Mouse (Mus musculus) macrophage (primary cell): ENCODE measurements at regions not wholly inside any gene's neighbourhood (a gene's known extent, or its start where the extent isn't known, plus 50 kb on each side); places are given as distances from the start of the nearest gene placed in this dataset.
"Not testable (repeated sequence)": the region's sequence is repeated elsewhere in the genome, so short reads cannot be mapped to it uniquely, and the experiment has no call there.

Experiments used
- H3K27ac ChIP-seq: fragments of 350-480 bp; formaldehyde crosslinking; 2 replicates; pipeline ENCODE4 v1.9.0; 2021
- H3K36me3 ChIP-seq: fragments of 350-480 bp; formaldehyde crosslinking; 2 replicates; pipeline ENCODE4 v1.9.0; 2021; ENCODE audit errors: inconsistent target
- H3K4me3 ChIP-seq: fragments of 350-480 bp; formaldehyde crosslinking; 2 replicates; pipeline ENCODE4 v1.9.0; 2021; ENCODE audit errors: inconsistent target
- H3K79me2 ChIP-seq: fragments of 350-480 bp; formaldehyde crosslinking; 2 replicates; pipeline ENCODE4 v1.9.0; 2021; ENCODE audit errors: inconsistent target
- WGBS: methylation state at CpG from one replicate; pipeline ENCODE4 v1.1.7; 2026; ENCODE audit warnings: inconsistent platforms; ENCODE audit not compliant: missing documents; 5-methylcytosine and 5-hydroxymethylcytosine counted together

DNA sequence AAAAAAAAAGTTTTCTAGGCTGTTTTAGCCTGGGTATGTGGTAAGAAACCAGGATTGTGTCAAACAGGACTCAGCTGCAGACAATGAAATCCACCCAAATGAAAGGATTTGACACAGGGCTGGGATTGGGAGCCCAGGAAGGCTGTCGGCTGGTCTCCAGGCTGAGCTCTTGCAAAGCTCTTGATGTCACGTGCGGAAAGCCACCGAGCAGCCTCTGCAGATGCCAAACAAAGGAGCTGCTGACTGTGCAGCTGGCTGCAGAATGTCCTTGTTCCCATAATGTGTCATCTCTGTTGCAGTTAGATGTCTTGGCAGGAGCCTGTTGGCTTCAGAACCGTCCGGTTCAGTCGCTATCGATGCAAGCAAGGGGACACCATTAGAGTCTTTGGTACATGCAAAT, 56.1 kb downstream of the Bbs10 start:
- 92% methylated on average over 8 of the region's 8 CpGs for WGBS

DNA sequence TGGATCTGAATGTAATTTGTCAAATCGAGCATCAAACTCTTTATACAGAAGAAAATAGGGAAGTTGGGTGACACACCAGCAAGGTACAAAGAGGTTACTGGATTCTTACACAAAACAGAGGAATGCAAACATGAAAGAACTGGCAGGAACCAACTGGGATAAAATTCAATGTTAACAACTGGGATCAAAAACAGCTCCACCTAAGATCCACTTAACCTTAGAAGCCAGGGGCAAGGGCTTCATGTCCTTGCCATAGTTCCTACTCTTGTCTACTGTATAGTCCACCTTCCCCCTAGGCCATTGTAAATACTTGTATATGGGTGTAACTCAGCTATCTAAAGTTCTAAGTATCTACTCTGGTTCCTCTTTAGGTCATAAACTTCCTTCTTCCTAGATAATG, 59.9 kb downstream of the Bbs10 start:
- not testable (repeated sequence) for H3K4me3 ChIP-seq, H3K36me3 ChIP-seq, H3K79me2 ChIP-seq, H3K27ac ChIP-seq
- no CpG with 5 or more reads among the region's 1 CpGs for WGBS

More for the DNA sequence above, 56.1 kb downstream of the Bbs10 start:
- Histone ChIP-seq H3K36me3 (no peaks in the 10 kb centered on the region), H3K27ac (no peak overlapping the region), H3K4me3 (no peak overlapping the region), H3K79me2 (no peaks in the 10 kb centered on the region)

DNA sequence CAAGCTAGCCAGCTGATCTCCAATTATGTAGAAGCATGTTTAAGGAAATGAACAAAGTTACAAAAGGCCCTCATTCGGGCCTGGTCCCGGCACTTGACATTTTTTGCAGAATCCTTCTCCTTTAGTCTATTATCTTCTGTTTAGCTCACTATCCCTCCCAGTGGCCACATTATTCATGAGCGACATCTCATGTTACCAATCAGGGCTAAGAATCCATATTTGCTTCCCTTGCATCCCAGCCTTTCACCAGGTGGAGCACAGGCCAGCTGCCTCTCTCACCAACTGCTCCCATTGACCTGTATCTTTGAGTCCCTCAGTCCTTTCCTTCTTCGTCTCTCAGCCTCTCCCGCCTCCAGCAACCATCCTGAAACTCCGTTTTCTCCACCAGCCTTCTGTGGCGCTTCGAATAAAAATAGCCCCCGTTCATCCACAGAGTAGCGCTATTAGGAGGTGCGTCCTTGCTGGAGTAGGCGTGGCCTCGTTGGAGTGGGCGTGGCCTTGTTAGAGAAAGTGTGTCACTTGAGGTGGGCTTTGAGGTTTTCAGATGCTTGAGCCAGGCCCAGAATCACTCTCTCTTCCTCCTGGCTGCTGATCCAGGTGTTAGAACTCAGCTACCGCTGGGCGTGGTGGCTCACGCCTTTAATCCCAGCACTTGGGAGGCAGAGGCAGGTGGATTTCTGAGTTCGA, 63.4 kb downstream of the Bbs10 start:
- Histone ChIP-seq H3K27ac (no peak overlapping the region), H3K79me2 (no peaks in the 10 kb centered on the region), H3K36me3 (no peaks in the 10 kb centered on the region), H3K4me3 (no peak overlapping the region)
- WGBS, result 97% methylated on average over 17 of the region's 18 CpGs

DNA sequence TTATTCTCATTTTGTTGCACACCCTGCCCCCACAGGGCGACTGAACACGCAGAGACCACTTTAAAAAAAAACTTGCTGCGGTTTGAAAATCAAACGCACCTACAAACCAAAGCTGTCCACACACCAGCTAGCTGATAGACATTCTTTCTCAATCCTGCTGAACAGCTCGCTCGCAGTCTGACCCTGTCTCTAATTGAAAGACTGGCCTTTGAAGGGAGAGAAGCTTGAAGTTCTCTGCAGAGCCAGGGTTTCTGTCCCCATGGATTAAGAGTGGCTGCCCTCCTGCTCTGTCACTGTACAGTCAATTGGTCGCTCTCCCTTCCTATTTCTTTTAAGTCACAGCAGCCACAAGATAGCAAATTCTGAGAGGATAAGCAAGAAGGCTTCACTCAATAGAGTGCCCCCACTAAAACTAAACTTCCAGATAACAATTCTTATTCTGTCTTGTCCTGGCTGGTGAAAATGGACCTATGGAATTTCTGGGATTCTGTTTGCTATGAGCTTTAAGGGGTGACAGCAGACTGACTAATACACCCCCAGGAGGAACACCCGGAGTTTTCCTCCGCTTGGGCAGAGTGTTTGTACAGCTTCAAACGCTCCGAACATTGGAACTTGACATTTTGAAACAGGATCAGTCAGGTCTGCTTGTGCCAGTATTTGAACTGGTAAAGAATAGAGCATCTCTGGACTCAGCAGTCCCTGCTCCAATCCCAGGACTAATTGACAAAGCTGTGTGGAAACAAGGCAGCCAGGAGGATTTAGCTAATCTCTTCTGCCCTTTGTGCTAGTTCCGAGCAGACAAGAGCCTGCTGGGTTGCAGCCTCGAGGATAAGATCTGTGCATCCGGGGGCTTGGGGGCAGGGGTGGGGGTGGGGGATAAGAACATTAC, 65.5 kb downstream of the Bbs10 start:
- WGBS, result 78% methylated on average over 14 of the region's 14 CpGs
- Histone ChIP-seq H3K4me3 (no peak overlapping the region), H3K36me3 (no peaks in the 10 kb centered on the region), H3K27ac (no peak overlapping the region), H3K79me2 (no peaks in the 10 kb centered on the region)

DNA sequence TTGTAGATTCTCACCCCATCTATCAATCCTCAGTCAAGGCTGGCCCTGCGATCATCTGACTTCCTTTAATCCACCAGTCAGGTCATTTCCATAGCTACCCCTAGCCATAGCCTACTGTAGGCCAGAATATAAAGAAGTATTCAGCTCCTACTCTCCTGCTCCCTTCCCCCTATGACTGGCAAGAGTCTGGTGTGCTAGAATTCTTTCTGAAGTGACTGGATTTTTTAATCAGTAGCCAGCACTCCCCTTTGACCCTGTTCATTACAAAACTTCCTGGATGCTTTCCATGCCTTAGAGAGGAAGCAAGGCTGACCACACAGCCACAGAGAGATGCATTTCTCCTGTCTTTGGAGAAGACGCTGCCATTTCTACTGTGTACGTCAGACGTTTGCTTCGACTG, 66.5 kb downstream of the Bbs10 start:
- 14% methylated on average over 5 of the region's 5 CpGs for WGBS
- H3K79me2 ChIP-seq, result no peaks in the 10 kb centered on the region
- no peak overlapping the region for H3K4me3 ChIP-seq
- H3K27ac ChIP-seq, result peak overlapping the region; percentile 70
- H3K36me3 ChIP-seq, result no peaks in the 10 kb centered on the region

DNA sequence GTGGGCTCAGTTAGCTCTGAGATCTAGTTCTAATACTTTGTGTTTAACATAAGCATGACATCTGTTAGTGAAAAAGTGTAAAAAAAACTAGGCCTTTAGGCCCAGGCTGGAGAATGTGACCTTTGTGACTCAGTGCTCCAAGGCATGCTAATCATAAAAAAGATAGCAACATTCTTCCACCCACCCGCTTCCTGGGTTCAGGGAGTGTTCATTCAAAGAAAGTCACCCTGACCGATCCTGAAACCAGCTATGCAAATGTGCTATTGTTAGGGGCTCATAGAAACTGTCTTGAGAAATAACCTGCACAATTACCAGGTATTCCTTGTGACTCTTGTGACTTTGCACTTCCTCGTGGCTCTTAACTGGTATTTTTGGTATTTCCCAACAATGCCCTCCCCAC, 70.6 kb downstream of the Bbs10 start:
- WGBS, result 71% methylated on average over 3 of the region's 3 CpGs
- not testable (repeated sequence) for H3K27ac ChIP-seq, H3K4me3 ChIP-seq, H3K79me2 ChIP-seq, H3K36me3 ChIP-seq

DNA sequence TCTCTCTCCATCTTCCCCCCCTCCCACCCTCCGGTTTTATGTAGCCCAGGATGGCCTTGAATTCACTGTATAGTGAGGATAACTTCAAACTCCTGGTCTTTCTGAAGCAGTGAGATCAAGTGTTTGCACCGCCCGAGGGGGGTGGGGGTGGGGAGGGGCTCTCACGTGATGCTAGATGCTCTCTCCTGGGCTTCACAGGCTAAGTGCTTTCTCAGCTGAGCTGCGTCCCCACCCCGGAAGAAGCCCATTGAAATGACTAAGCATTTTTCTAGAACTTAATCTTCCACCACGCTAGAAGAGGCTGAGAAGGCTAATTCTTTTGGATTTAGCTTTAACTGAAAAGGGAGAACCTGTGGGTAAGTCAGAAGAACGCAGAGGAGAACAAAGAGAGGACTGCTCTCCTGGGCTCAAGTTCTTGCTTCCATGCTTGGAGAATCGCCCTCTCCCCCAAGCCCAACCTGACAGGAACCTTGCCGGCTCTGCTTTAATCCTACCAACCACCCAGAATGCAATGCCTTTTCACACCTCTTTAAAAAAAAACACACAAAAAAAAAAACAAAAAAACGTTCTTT, 79.7 kb downstream of the Bbs10 start:
- Histone ChIP-seq H3K4me3 (no peak overlapping the region), H3K36me3 (no peaks in the 10 kb centered on the region), H3K27ac (no peak overlapping the region), H3K79me2 (no peaks in the 10 kb centered on the region)
- 38% methylated on average over 10 of the region's 11 CpGs for WGBS

DNA sequence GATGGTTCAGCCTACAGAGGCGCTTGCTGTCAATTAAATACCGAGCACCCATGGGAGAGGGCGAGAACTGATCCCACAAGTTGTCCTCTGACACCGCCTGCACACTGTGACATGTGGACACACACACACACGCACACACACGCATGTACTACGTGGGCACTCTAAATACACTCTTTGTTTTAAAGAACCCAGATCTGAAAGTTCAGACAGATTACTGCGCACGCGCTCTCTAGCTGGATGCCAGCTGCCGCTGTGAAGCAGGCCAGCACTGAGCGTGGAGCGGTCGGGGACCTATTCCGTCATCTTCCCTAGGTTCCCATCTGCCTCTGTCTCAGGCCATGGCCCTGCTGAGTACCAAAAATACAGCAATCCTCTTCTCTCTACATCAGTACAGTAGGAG, 83.2 kb downstream of the Bbs10 start:
- 86% methylated on average over 15 of the region's 15 CpGs for WGBS
- Histone ChIP-seq H3K79me2 (no peaks in the 10 kb centered on the region), H3K27ac (no peak overlapping the region), H3K4me3 (no peak overlapping the region), H3K36me3 (no peaks in the 10 kb centered on the region)

DNA sequence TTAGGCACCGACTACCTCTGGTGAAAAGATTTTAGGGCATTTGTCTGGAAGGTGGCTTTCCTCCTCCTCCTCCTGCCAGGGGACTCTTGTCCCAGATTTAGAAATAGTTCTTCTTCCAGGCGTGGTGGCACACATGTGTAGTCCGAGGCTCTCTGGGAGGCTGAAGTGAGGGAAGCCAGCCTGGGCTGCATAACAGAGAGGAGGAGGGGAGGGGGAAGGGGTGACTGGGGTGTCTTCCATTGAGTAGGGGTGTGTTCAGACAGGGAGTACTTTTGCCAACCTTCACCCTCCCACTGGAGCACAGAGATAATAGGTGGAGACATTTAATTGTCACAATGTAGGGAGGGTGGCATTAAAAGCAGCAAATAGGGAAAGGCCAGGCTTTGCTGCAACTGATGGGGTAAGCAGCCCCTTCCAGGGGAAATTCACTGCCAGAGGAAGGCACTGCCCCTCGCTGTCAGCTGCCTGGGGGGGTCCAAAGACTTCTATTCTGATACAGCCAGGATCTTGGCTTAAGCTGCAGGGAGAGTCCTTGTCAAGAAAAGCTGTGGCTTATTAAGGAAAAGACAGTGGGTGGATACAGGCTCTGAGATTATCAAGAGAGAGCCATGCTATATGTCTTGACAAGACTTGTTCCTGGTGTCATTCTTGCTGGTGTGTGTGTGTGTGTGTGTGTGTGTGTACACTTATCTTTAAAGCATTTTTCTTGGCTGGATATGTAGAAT, 83.9 kb downstream of the Bbs10 start:
- no peak overlapping the region for H3K27ac ChIP-seq
- H3K36me3 ChIP-seq, result no peaks in the 10 kb centered on the region
- H3K79me2 ChIP-seq, result no peaks in the 10 kb centered on the region
- H3K4me3 ChIP-seq, result no peak overlapping the region
- WGBS, result 95% methylated on average over 4 of the region's 4 CpGs

DNA sequence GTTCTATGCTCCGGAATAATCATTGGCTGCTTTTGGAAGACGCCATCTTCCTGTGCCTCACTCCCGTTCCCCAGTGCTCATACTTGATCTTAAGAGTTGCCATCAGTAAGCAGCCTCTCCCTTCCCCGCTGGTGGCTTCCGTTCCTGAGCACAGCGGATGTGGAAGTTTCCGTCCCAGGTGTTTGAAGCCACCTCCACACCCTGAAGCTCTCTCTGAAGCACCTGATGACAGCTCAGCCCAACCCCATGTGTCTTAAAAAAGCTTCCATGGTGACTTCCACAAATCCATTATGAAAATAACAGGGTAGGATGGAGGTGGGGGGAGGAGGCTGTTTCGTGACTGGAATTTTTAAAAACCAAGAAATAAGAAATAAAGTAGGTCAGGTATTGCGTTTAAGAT, 87.1 kb downstream of the Bbs10 start:
- 83% methylated on average over 9 of the region's 9 CpGs for WGBS
- H3K27ac ChIP-seq, result no peak overlapping the region
- H3K4me3 ChIP-seq, result no peak overlapping the region
- H3K79me2 ChIP-seq, result no peaks in the 10 kb centered on the region
- H3K36me3 ChIP-seq, result no peaks in the 10 kb centered on the region

DNA sequence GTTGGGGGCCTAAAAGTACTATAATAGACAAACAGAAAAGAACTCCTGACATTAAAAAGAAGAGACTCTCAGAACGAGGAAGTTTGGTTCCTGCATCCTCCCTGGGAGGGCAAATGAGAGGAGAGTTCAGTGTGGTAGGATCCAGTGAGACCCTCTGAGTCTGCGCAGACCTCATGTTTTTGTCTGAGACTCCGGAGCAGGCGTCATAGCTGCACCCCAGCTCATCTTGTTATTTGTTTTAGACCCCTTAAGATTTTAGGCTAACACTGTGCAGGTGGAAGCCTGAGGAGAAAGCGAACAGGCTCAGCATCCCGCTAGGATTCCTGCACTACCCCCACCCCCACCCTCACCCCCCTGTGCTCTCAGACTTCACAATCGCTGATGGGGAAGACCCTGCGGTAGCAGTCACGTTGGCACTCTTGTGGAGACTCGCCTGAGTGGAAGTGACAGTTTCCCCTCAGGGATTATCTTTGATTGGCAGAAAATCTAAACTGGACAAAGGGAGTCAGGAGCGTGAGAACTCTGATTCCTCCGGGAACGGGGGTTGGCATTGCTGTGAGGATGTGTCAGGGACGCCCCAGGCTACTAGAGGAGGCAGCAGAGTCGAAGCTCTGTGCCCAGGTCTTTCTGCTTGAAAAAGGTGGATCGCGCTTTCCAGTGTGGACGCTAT, 85.0 kb upstream of the Nap1l1 start:
- no peak overlapping the region for H3K27ac ChIP-seq
- no peaks in the 10 kb centered on the region for H3K36me3 ChIP-seq
- no peak overlapping the region for H3K4me3 ChIP-seq
- 87% methylated on average over 18 of the region's 18 CpGs for WGBS
- no peaks in the 10 kb centered on the region for H3K79me2 ChIP-seq

DNA sequence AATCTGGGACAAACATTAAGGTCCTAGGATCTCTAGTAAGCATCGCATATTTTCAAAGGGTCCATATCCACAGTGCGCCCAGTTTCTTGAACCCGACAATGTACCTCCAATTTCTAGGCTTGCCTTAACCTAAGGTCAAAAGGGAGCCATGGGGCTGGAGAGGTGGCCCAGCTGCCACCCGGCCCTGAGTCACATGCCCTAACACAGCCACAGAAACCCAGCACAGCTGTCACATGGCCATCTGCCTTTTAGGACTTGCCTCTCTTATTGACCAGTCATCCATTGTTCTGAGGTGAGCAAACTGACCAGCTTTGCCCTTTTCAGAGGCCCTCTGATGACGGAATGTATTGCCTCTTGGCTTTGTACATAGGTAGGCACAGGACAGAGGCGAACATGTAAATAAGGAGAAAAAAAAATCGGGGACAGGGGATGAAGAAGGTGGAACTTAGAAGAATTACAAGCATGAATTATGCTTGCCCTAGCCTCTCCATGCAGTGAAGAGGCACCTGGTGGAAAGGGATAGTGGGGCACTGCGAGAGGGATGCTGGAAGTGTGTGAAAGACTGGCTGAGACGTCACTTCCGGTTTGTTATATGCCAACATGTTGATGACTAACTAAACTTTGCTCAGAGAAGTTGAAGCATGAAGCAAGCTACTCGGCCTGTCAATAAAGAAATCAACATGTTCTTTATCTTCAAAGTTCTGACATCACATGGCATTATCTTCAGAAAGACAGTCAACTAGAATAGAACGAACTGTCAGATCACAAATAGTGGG, 84.3 kb upstream of the Nap1l1 start:
- no peaks in the 10 kb centered on the region for H3K36me3 ChIP-seq
- WGBS, result 87% methylated on average over 12 of the region's 12 CpGs
- H3K4me3 ChIP-seq, result no peak overlapping the region

DNA sequence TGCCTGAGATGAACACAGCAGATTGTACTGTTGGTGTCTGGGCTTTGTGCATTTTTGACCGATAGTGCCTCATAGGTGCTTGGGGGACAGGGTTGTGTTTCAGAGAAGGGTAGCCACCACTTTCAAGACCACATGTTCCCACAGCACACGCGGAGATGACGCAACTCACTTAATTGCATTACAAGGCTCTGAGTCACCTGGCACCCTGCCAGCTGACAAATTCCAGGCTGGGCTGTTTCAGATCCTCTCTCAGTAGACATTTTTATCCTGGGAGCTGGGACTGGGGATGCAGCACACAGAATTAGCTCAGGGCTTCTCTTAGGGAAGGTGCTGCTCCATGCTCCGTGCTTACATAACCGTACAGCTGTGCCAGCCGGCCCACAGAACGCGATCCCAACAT, 83.1 kb upstream of the Nap1l1 start:
- no peak overlapping the region for H3K4me3 ChIP-seq
- H3K36me3 ChIP-seq, result no peaks in the 10 kb centered on the region
- H3K79me2 ChIP-seq, result no peaks in the 10 kb centered on the region
- peak overlapping the region; percentile 45 for H3K27ac ChIP-seq
- 42% methylated on average over 9 of the region's 9 CpGs for WGBS

More for the DNA sequence above, 84.3 kb upstream of the Nap1l1 start:
- no peak overlapping the region for H3K27ac ChIP-seq
- no peaks in the 10 kb centered on the region for H3K79me2 ChIP-seq

DNA sequence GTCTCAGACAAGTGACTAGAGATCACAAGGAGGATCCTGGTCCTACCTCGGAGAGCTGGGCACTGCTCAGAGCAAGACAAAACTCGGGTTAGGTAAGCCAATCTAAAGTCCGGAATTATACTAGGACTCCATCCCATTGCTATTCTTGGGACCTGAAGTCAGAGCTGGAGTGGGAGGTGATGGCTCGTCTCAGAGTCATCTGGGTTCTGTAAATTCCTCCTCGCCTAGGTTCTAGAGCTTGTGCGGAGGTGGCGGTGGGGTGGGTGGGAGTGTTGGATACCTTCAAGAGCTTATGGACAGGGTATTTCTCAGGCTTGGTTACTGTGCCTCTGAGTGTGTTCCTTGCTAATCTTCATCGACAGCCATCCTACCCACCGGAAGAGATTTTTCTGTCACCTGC, 78.6 kb upstream of the Nap1l1 start:
- H3K36me3 ChIP-seq, result no peaks in the 10 kb centered on the region
- 95% methylated on average over 9 of the region's 9 CpGs for WGBS
- no peaks in the 10 kb centered on the region for H3K79me2 ChIP-seq
- no peak overlapping the region for H3K4me3 ChIP-seq
- H3K27ac ChIP-seq, result no peak overlapping the region
